ENCODE assay signal across 19 mouse cellular contexts in the genomic region with DNA sequence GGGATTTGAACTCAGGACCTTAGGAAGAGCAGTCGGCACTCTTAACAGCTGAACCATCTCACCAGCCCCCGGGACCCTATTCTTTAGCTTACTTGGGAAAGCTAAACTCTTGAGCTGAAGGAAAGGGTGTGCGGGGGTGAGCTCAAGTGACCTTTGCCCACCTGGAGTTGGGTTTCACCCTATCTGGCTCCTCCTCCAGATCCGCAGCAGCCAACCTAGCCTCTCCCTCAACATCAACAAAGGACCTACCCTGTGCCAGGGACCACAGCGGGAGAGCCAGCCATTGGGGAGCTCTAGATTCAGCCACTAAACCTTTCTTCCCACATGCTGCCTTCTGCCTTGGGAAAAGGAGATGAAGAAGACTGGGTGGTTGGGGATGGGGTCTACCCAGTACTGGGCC. TPM values are rescaled to one million over a fixed set of nuclear protein-coding genes. Genes with fewer than 3 reads are reported as not detected.
DNase-seq lines count a peak whose midpoint lies in the region; ATAC-seq and TF ChIP-seq lines count a peak whose summit lies in the region.
"Had no signal": no experiment of that assay in that cellular context is flagged by ENCODE, and none has a peak within 500 bp of the region (broad histone marks: within the 10 kb centered on the region; RNA-seq: fewer than 3 reads in every experiment).

No protein-coding gene starts in this region.

- H3K27ac ChIP-seq in intestine, embryonic 16.5 days (ENCODE audit: low read length): peak overlapping the region; percentile 30; the same call in 1 of the 2 replicates
- peak overlapping the region; percentile 86 for H3K27ac ChIP-seq in small intestine, adult 2 months (ENCODE audit: insufficient read depth, low read depth, low read length)
- H3K27ac ChIP-seq in liver, embryonic 11.5 days (ENCODE audit: low read depth, low read length): no peak overlapping the region
- H3K27ac ChIP-seq: embryonic facial prominence, embryonic 12.5 days; forebrain, embryonic 15.5 days; heart, adult 2 months; hindbrain, embryonic 10.5 days; hindbrain, embryonic 14.5 days had no signal

- H3K4me2 ChIP-seq in intestine, embryonic 16.5 days (ENCODE audit: low read depth, low read length): no peak overlapping the region
- no peak overlapping the region for H3K4me2 ChIP-seq in liver, embryonic 11.5 days
- H3K4me2 ChIP-seq: embryonic facial prominence, embryonic 12.5 days; forebrain, embryonic 15.5 days; heart, embryonic 12.5 days; hindbrain, embryonic 14.5 days had no signal

- H3K4me3 ChIP-seq in intestine, embryonic 16.5 days (ENCODE audit: low read length): no peak overlapping the region
- H3K4me3 ChIP-seq in small intestine, adult 2 months (ENCODE audit: low read depth, low read length): no peak overlapping the region
- no peak overlapping the region for H3K4me3 ChIP-seq in liver, embryonic 11.5 days (ENCODE audit: low read depth, low read length)
- H3K4me3 ChIP-seq: embryonic facial prominence, embryonic 12.5 days; forebrain, embryonic 15.5 days; heart, adult 2 months; heart, embryonic 12.5 days; hindbrain, embryonic 10.5 days had no signal

- no peaks in the 10 kb centered on the region for H3K36me3 ChIP-seq in intestine, embryonic 16.5 days (ENCODE audit: control insufficient read depth, insufficient read depth, low read length)
- 0 out of 2 replicates have a peak, but pooled peaks cover 4% of the 10 kb centered on the region for H3K36me3 ChIP-seq in small intestine, adult 2 months (ENCODE audit: control insufficient read depth, insufficient read depth, low read length)
- H3K36me3 ChIP-seq in liver, embryonic 11.5 days (ENCODE audit: control insufficient read depth, insufficient read depth, low read length): no peaks in the 10 kb centered on the region
- H3K36me3 ChIP-seq: embryonic facial prominence, embryonic 12.5 days; forebrain, embryonic 15.5 days; heart, embryonic 12.5 days; hindbrain, embryonic 10.5 days had no signal

- no peak overlapping the region for H3K9ac ChIP-seq in intestine, embryonic 16.5 days (ENCODE audit: low read depth, low read length)
- no peak overlapping the region for H3K9ac ChIP-seq in liver, embryonic 11.5 days (ENCODE audit: low read depth, low read length)
- H3K9ac ChIP-seq: embryonic facial prominence, embryonic 12.5 days; forebrain, embryonic 15.5 days; heart, embryonic 12.5 days; hindbrain, embryonic 14.5 days had no signal

- peak; percentile 31 for ATAC-seq in intestine, embryonic 16.5 days
- ATAC-seq in liver, embryonic 11.5 days (replicated peaks; ENCODE audit: low FRiP score): no peak
- ATAC-seq: forebrain, embryonic 15.5 days had no signal

- TF ChIP-seq POLR2A in small intestine, adult 2 months (IDR thresholded peaks at IDR 0.05; ENCODE audit: low read depth, low read length): no peak

- WGBS in intestine, embryonic 16.5 days: 59% methylated on average over 5 of the region's 5 CpGs
- WGBS in small intestine, adult 2 months: 31% methylated on average over 5 of the region's 5 CpGs
- 75% methylated on average over 5 of the region's 5 CpGs for WGBS in liver, embryonic 11.5 days

- H3K9me3 ChIP-seq in intestine, embryonic 16.5 days (ENCODE audit: control insufficient read depth, low read length): no peaks in the 10 kb centered on the region
- no peaks in the 10 kb centered on the region for H3K9me3 ChIP-seq in liver, embryonic 11.5 days (ENCODE audit: control insufficient read depth, low read length)
- H3K9me3 ChIP-seq: embryonic facial prominence, embryonic 12.5 days; forebrain, embryonic 15.5 days; heart, embryonic 12.5 days; hindbrain, embryonic 10.5 days had no signal

- no peaks in the 10 kb centered on the region for H3K27me3 ChIP-seq in intestine, embryonic 16.5 days (replicated peaks; ENCODE audit: control insufficient read depth, insufficient read depth, low read length)
- no peaks in the 10 kb centered on the region for H3K27me3 ChIP-seq in small intestine, adult 2 months (ENCODE audit: control insufficient read depth, insufficient read depth, low read length)
- H3K27me3 ChIP-seq in liver, embryonic 11.5 days (replicated peaks; ENCODE audit: control insufficient read depth, insufficient read depth, low read length): no peaks in the 10 kb centered on the region
- H3K27me3 ChIP-seq: embryonic facial prominence, embryonic 12.5 days; forebrain, embryonic 15.5 days had no signal

- peaks cover 42% of the 10 kb centered on the region for H3K4me1 ChIP-seq in intestine, embryonic 16.5 days (ENCODE audit: control insufficient read depth, insufficient read depth, low read length)
- peaks cover 46% of the 10 kb centered on the region for H3K4me1 ChIP-seq in small intestine, adult 2 months (ENCODE audit: control insufficient read depth, insufficient read depth, insufficient read length, low read length)
- H3K4me1 ChIP-seq in liver, embryonic 11.5 days (replicated peaks; ENCODE audit: control insufficient read depth, insufficient read depth, low read length): peaks cover 23% of the 10 kb centered on the region

- peak; percentile 32 to 72 for DNase-seq in kidney, postnatal 25 days
- no peak for DNase-seq in kidney, postnatal 10 days
- no peak for DNase-seq in right cerebral cortex, postnatal 36 days (ENCODE audit: low spot score in 2 of 2)
- no peak for DNase-seq in liver, embryonic 11.5 days (ENCODE audit: low spot score)
- no peak for DNase-seq in frontal cortex, adult 2 months (ENCODE audit: extremely low spot score in 1 of 2, low spot score in 1 of 2)
- DNase-seq: adrenal gland, adult 2 months; adrenal gland, postnatal 36 days; cerebellum, adult 11 months; cerebellum, adult 9-10 months; cerebellum, postnatal 25 days; gastrocnemius, postnatal 10 days; heart, adult 2 months had no signal

- no peak for TF ChIP-seq CTCF in small intestine, adult 2 months (IDR thresholded peaks at IDR 0.05; ENCODE audit: extremely low read depth, insufficient read length, insufficient replicate concordance, low read depth, low read length)

RNA-seq across cellular contexts. Expression of a gene that starts 2.2 kb away (rescaled TPM):
- 52.1 and 56.5 TPM in 2 replicates for polyA plus RNA-seq in intestine, embryonic 16.5 days (2015; fragmentation: Nextera tagmentation; extraction: Ambion mirVana)
- 149 and 287 TPM in 2 replicates for polyA plus RNA-seq in small intestine, adult 2 months (2012; rRNA removed)
- 34.7 and 38.4 TPM in 2 replicates for polyA plus RNA-seq in liver, embryonic 11.5 days (2014; fragmentation: Nextera tagmentation; extraction: Ambion mirVana)
- polyA plus RNA-seq in frontal cortex, adult 2 months (2012; rRNA removed): 17.1 and 18.9 TPM in 2 replicates

RNA-seq across cellular contexts. Expression of a gene that starts 25.9 kb away (rescaled TPM):
- 13.3 and 14.7 TPM in 2 replicates for polyA plus RNA-seq in intestine, embryonic 16.5 days (2015; fragmentation: Nextera tagmentation; extraction: Ambion mirVana)
- polyA plus RNA-seq in small intestine, adult 2 months (2012; rRNA removed): 3.9 and 5.6 TPM in 2 replicates
- polyA plus RNA-seq in liver, embryonic 11.5 days (2014; fragmentation: Nextera tagmentation; extraction: Ambion mirVana): 9.7 and 9.8 TPM in 2 replicates
- polyA plus RNA-seq in frontal cortex, adult 2 months (2012; rRNA removed): 12.1 and 12.9 TPM in 2 replicates

Comparison
In these comparisons a context has a peak if more than half of its experiments do, and no peak if none do; other contexts are left out.
1. DNase-seq: peak in kidney, postnatal 25 days (2 of 2); none in kidney, postnatal 10 days (single experiment), right cerebral cortex, postnatal 36 days (0 of 2), liver, embryonic 11.5 days (single experiment) and frontal cortex, adult 2 months (0 of 2).